Mouse (Mus musculus): Measurements from ENCODE around the gene Snca.
"Not testable (repeated sequence)": the region's sequence is repeated elsewhere in the genome, so short reads cannot be mapped to it uniquely, and the experiment has no call there.

The Snca gene

GRCm38 (mm10) chr6:60717566-60717965 lies 112.1 kb downstream of the Snca start:
- no peak for DNase-seq (ENCODE audit: low spot score)

- no peak for DNase-seq (ENCODE audit: low spot score)
These were observed 119.6 kb downstream of the Snca start for GRCm38 (mm10) chr6:60709997-60710471.

GRCm38 (mm10) chr6:60698072-60698471 lies 131.6 kb downstream of the Snca start:
- DNase-seq (ENCODE audit: low spot score), result no peak

GRCm38 (mm10) chr6:60687048-60687447 lies 142.6 kb downstream of the Snca start:
- DNase-seq (ENCODE audit: low spot score), result not testable (repeated sequence)

GRCm38 (mm10) chr6:60682233-60682632 lies 147.4 kb downstream of the Snca start:
- DNase-seq (ENCODE audit: low spot score), result no peak

Measured in spleen, adult 12 weeks (tissue).